Mouse (Mus musculus): ENCODE measurements at regions not wholly inside any gene's neighbourhood (a gene's known extent, or its start where the extent isn't known, plus 50 kb on each side); places are given as distances from the start of the nearest gene placed in this dataset.

DNA sequence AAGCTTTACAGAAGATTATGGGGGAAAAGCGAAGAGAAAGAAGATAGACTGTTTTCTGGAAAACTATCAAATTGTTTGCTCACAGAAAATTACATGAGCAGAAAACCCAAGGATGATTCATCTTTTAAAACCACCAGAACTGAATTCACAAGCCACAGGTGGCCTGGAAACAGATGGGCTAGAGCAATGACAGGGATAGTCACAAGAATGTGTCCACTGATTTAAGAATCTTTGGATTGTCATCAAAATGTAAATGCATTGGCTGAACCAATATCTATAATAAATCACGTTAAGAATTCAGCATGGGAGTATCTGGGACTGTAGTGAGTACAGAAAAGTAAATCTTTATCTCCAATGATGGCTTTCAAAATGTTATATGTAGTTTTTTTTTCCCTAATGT, 602.2 kb downstream of the Ets1 start:
- Histone ChIP-seq H3K36me3 (replicated peaks; ENCODE audit: low read length) (peaks cover 18% of the 10 kb centered on the region), H3K27me3 (replicated peaks) (no peaks in the 10 kb centered on the region), H3K4me3 (replicated peaks) (no peak overlapping the region), H3K4me1 (peaks cover 42% of the 10 kb centered on the region), H3K9me3 (peaks cover 34% of the 10 kb centered on the region)
- no peak for TF ChIP-seq FLI1 (IDR thresholded peaks at IDR 0.05; ENCODE audit: low read length)
- TF ChIP-seq GATA1 (IDR thresholded peaks at IDR 0.05; ENCODE audit: borderline replicate concordance, low read length), result no peak

DNA sequence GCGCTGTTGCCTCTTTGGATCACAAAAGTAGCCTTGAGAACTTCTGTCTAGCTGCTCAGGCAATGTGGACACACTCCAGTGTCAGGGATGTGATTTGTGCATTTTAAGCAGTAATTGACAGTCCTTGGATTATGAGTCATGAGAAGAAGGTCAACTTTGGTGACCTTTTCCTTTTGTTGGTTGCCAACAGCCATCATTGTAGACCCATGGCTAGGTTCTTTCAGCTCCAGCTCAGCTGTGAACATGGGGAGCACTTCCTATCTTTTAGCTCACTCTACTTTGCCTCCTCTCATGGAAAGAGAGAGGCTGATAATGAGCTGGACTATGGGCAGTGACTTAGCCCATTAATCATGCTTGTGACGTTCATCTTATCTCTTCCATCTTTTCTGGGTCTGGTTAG, 602.8 kb downstream of the Ets1 start:
- H3K36me3 ChIP-seq (replicated peaks; ENCODE audit: low read length), result peaks cover 17% of the 10 kb centered on the region
- H3K4me3 ChIP-seq (replicated peaks), result no peak overlapping the region
- peaks cover 49% of the 10 kb centered on the region for H3K4me1 ChIP-seq
- H3K27me3 ChIP-seq (replicated peaks), result no peaks in the 10 kb centered on the region
- TF ChIP-seq GATA1 (IDR thresholded peaks at IDR 0.05; ENCODE audit: borderline replicate concordance, low read length), result no peak
- no peak for TF ChIP-seq FLI1 (IDR thresholded peaks at IDR 0.05; ENCODE audit: low read length)
- peaks cover 31% of the 10 kb centered on the region for H3K9me3 ChIP-seq

GRCm38 (mm10) chr9:33240506-33240905, 604.5 kb downstream of the Ets1 start:
- Histone ChIP-seq H3K36me3 (replicated peaks; ENCODE audit: low read length) (peaks cover 9% of the 10 kb centered on the region), H3K4me3 (replicated peaks) (no peak overlapping the region), H3K9me3 (peaks cover 18% of the 10 kb centered on the region), H3K27me3 (replicated peaks) (no peaks in the 10 kb centered on the region), H3K4me1 (peaks cover 50% of the 10 kb centered on the region)
- no peak for TF ChIP-seq GATA1 (IDR thresholded peaks at IDR 0.05; ENCODE audit: borderline replicate concordance, low read length)
- TF ChIP-seq FLI1 (IDR thresholded peaks at IDR 0.05; ENCODE audit: low read length), result no peak

DNA sequence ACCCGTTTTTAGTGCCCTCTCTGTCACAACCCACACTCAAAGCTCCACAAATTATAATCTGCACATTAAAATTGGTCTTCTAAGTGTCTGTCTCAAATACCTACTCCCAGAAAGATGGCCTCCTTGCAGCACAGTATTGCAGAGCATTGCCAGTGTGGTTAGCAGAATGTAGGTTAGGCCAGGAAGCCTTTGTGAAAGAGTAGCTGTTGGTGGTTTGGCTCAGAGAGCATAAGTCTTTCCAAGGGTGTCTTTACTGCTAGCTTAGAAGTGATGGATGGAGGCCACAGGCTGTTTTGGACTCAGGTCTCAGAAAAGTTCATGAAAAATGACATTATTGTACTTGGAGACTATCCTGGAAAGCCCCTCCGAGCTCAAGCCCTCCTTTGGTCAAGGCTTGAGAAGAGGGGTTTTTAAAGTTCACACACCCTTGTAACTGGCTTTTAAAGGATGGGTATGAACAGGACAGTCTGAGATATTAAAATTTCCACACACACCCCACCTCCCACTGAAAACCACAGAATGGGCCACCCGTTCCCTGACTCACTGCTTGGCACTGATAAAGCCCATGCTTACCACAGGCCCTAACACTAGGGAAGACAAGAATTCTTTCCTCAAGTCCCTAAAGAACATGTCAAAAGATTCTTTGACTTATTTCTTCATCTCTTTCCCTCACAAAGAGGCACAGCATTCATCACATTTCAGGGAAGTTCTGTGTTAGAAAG, 605.1 kb downstream of the Ets1 start:
- Histone ChIP-seq H3K4me3 (replicated peaks) (no peak overlapping the region), H3K9me3 (peaks cover 13% of the 10 kb centered on the region), H3K36me3 (replicated peaks; ENCODE audit: low read length) (peaks cover 7% of the 10 kb centered on the region), H3K27me3 (replicated peaks) (no peaks in the 10 kb centered on the region), H3K4me1 (peaks cover 52% of the 10 kb centered on the region)
- TF ChIP-seq GATA1 (IDR thresholded peaks at IDR 0.05; ENCODE audit: borderline replicate concordance, low read length), result no peak
- no peak for TF ChIP-seq FLI1 (IDR thresholded peaks at IDR 0.05; ENCODE audit: low read length)

DNA sequence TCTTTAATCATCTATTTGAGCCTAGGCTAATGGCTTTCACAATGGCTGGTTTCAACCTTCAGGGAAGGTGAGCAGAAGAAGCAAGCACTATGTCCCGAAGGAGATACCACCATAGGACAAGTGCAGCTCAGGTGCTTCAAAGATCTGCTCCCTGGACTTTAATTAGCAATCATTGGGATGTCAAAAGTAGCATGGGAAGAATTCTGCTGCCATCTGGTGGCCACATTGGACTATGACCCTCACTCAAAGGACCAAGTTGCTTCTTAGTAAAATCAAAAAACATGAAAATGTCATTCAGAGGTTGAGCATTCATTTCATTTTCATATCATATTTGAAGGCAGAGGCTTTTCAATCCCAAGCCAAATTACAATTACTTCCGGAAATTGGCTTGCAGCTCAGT, 610.9 kb downstream of the Ets1 start:
- Histone ChIP-seq H3K4me1 (peaks cover 30% of the 10 kb centered on the region), H3K36me3 (replicated peaks; ENCODE audit: low read length) (no peaks in the 10 kb centered on the region), H3K9me3 (peaks cover 4% of the 10 kb centered on the region; the same call in 1 of the 2 replicates), H3K4me3 (replicated peaks) (no peak overlapping the region), H3K27me3 (replicated peaks) (no peaks in the 10 kb centered on the region)
- TF ChIP-seq GATA1 (IDR thresholded peaks at IDR 0.05; ENCODE audit: borderline replicate concordance, low read length) (no peak), FLI1 (IDR thresholded peaks at IDR 0.05; ENCODE audit: low read length) (no peak)

DNA sequence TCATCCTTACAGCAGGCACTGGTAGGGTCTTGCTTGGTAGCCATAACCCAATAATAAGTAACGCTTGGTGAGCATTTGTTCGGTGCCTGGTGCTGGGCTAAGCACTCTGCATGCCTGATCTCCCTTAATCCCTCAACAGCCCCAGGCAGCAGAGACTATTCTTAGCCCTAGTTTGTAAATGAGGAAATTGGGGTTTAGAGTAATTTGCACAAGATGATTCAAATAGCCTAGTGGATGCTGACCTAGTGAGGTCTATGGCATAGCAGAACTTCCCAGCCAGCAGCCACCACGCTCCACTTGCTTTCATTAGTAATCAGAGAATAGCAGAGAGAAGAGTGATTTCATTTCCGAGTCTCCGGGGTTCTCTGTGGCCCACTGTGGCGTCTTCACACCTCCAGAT, 622.2 kb downstream of the Ets1 start:
- Histone ChIP-seq H3K9me3 (no peaks in the 10 kb centered on the region), H3K36me3 (replicated peaks; ENCODE audit: low read length) (no peaks in the 10 kb centered on the region)

GRCm38 (mm10) chr9:33260171-33260570, 624.1 kb downstream of the Ets1 start:
- Histone ChIP-seq H3K4me3 (replicated peaks) (no peak overlapping the region), H3K36me3 (replicated peaks; ENCODE audit: low read length) (no peaks in the 10 kb centered on the region), H3K27me3 (replicated peaks) (peaks cover 5% of the 10 kb centered on the region), H3K9me3 (no peaks in the 10 kb centered on the region), H3K4me1 (no peaks in the 10 kb centered on the region; the same call in 1 of the 2 replicates)
- TF ChIP-seq GATA1 (IDR thresholded peaks at IDR 0.05; ENCODE audit: borderline replicate concordance, low read length) (no peak), FLI1 (IDR thresholded peaks at IDR 0.05; ENCODE audit: low read length) (no peak)

More for the DNA sequence above, 622.2 kb downstream of the Ets1 start:
- TF ChIP-seq FLI1 (IDR thresholded peaks at IDR 0.05; ENCODE audit: low read length) (no peak), GATA1 (IDR thresholded peaks at IDR 0.05; ENCODE audit: borderline replicate concordance, low read length) (no peak)
- H3K27me3 ChIP-seq (replicated peaks), result peaks cover 5% of the 10 kb centered on the region
- H3K4me3 ChIP-seq (replicated peaks), result no peak overlapping the region
- 0 out of 2 replicates have a peak, but pooled peaks cover 3% of the 10 kb centered on the region for H3K4me1 ChIP-seq

DNA sequence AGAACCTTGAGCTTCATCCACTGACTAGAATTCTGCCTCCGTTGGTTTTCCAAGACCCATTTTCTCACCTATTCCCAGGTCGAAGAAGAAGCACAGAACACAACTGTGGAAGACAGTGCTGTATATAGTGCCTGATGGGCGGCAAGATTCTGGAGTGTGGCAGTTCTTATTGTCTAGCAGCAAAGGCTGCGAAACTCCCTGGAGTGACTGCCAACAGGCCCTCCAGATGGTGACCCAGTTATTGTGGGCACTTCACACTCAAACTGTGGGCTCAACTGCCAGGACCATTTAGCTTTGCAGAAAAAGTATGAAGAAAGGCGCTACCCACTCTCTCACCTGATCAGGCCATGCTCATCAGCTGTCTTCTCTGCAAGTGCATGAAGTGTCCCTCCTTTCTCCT, 653.4 kb downstream of the Ets1 start:
- no peak overlapping the region for H3K4me3 ChIP-seq (replicated peaks)
- no peaks in the 10 kb centered on the region for H3K4me1 ChIP-seq
- TF ChIP-seq GATA1 (IDR thresholded peaks at IDR 0.05; ENCODE audit: borderline replicate concordance, low read length), result no peak
- TF ChIP-seq FLI1 (IDR thresholded peaks at IDR 0.05; ENCODE audit: low read length), result no peak
- no peaks in the 10 kb centered on the region for H3K9me3 ChIP-seq
- H3K27me3 ChIP-seq (replicated peaks), result no peaks in the 10 kb centered on the region
- H3K36me3 ChIP-seq (replicated peaks; ENCODE audit: low read length), result no peaks in the 10 kb centered on the region

DNA sequence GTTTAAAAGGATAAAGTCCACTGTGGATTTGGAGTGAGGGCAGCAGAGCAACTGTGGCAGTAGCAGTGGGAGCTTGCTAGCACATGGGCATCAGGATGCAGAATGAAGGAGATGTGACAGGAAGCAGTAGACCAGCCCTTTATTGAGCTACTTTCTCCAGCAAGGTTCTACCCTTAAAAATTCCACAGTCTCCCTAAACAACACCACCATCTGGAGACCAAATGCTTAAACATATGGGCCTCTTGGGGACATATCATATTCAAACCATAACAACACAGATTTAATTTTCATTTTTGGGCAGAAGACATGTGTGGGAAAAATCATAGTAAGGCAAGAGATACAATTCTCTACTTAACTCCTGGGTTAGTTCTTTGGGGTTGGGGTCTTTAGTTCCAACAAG, 656.1 kb downstream of the Ets1 start:
- H3K4me1 ChIP-seq, result no peaks in the 10 kb centered on the region
- peaks cover 2% of the 10 kb centered on the region for H3K27me3 ChIP-seq (replicated peaks)
- no peak overlapping the region for H3K4me3 ChIP-seq (replicated peaks)
- H3K36me3 ChIP-seq (replicated peaks; ENCODE audit: low read length), result no peaks in the 10 kb centered on the region
- no peaks in the 10 kb centered on the region for H3K9me3 ChIP-seq
- no peak for TF ChIP-seq GATA1 (IDR thresholded peaks at IDR 0.05; ENCODE audit: borderline replicate concordance, low read length)
- no peak for TF ChIP-seq FLI1 (IDR thresholded peaks at IDR 0.05; ENCODE audit: low read length)

DNA sequence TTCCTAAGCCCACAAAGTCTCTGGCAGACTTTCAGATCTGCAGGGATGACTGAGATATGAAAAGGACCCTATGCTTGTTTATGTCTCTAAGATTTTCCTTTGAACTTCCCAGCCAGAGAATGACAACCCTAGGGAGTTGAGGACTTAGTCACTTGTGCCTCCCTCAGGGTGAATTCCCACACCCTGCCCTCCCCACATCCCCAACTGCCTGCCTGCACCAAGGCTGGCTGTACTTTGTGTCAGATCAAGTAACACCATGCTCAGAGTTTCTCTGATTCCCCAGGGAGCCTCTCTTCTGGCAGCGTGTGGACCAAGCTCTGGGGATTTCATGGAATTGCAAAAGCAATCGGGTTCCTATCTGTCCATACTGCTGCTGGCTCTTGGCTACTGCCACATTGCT, 659.9 kb downstream of the Ets1 start:
- no peaks in the 10 kb centered on the region for H3K9me3 ChIP-seq
- no peak for TF ChIP-seq GATA1 (IDR thresholded peaks at IDR 0.05; ENCODE audit: borderline replicate concordance, low read length)
- TF ChIP-seq FLI1 (IDR thresholded peaks at IDR 0.05; ENCODE audit: low read length), result no peak
- peaks cover 2% of the 10 kb centered on the region for H3K27me3 ChIP-seq (replicated peaks)
- H3K4me1 ChIP-seq, result no peaks in the 10 kb centered on the region
- no peaks in the 10 kb centered on the region for H3K36me3 ChIP-seq (replicated peaks; ENCODE audit: low read length)
- no peak overlapping the region for H3K4me3 ChIP-seq (replicated peaks)
